In genomic region chr9:41457003-41457402, GRCm38 (mm10) we compare ENCODE assay signal across 14 mouse cellular contexts.
"Had no signal": no experiment of that assay in that cellular context is flagged by ENCODE, and none has a peak within 500 bp of the region (broad histone marks: within the 10 kb centered on the region; RNA-seq: fewer than 3 reads in every experiment).

No protein-coding gene starts in this region.

- H3K9me3 ChIP-seq: kidney, embryonic 15.5 days; limb, embryonic 15.5 days; liver, embryonic 12.5 days; midbrain, embryonic 12.5 days had no signal

- H3K4me1 ChIP-seq: liver, embryonic 12.5 days had no signal

- H3K4me3 ChIP-seq: kidney, embryonic 15.5 days; limb, embryonic 15.5 days; liver, embryonic 12.5 days; midbrain, embryonic 12.5 days had no signal

- ATAC-seq: liver, embryonic 12.5 days had no signal

- H3K4me2 ChIP-seq: kidney, embryonic 15.5 days; limb, embryonic 15.5 days; liver, embryonic 12.5 days; lung, embryonic 14.5 days; midbrain, embryonic 12.5 days had no signal

- H3K9ac ChIP-seq: kidney, embryonic 15.5 days; limb, embryonic 15.5 days; liver, embryonic 12.5 days; lung, embryonic 14.5 days; midbrain, embryonic 12.5 days had no signal

- DNase-seq: kidney, adult 2 months; kidney, postnatal 14 days; lung, embryonic 14.5 days; lung, postnatal 10 days; lung, postnatal 4 days; retina, postnatal 1 day; right cerebral cortex, postnatal 4 days; spleen, adult 18-20 months; thymus, adult 18-20 months; thymus, postnatal 25 days had no signal

- H3K27ac ChIP-seq: kidney, embryonic 15.5 days; limb, embryonic 15.5 days; liver, embryonic 12.5 days; midbrain, embryonic 12.5 days had no signal

- H3K36me3 ChIP-seq: kidney, embryonic 15.5 days; limb, embryonic 15.5 days; liver, embryonic 12.5 days; midbrain, embryonic 12.5 days had no signal

- H3K27me3 ChIP-seq: kidney, embryonic 15.5 days; limb, embryonic 15.5 days; liver, embryonic 12.5 days; midbrain, embryonic 12.5 days had no signal
